Mouse (Mus musculus) liver, embryonic 14.5 days (tissue): ENCODE results near the gene Xrcc5.

Experiments used
- CTCF ChIP-seq: IDR thresholded peaks from 2 replicates; pipeline ENCODE4 v1.5.1; 2016; ENCODE audit warnings: antibody characterized with exemption, low read depth, control low read depth
- EP300 ChIP-seq: IDR thresholded peaks from 2 replicates; pipeline ENCODE4 v1.6.1; 2016; ENCODE audit warnings: antibody characterized with exemption, low read depth

DNA sequence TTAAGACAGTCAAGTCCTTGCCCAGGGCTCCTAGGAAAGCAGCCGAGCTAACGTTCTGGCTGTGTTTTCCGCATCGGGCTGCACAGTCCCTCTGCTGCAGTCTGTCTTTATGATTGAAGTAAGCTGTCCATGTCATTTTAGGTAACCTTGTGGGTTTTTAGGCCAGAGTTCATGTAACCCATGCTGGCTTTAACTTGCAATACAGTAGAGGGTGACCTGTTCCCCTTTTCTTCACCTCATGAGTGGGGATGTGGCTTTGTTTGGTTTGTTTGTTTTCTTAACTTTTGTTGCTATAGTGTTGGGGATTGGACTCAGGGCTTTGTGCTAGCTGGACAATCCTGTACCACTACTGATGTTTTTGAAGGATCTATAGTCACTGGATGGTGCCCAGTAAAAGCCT lies 83.2 kb downstream of the Xrcc5 start:
- TF ChIP-seq CTCF, result no peak
- TF ChIP-seq EP300, result no peak
